In the genomic region with DNA sequence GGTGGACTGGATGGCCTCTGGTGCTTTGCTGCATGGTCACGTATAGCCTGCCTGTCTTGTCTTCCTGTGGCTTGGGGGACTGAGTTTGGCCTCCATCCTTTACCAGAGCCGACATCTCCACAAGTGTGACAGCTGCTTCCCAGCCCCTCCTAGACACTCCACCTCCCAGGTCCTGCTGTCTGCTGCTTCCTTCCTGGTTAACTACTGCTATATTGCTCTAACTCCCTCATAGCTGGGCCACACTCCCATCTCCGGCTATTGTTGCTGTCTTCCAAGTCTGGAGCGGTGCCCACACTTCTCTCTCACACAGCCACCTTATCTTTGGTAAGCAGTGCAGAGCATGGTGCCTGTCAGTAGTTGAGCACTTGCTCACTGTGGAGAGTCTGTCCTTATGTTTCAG, we compare ENCODE assay signal across 9 mouse cellular contexts. TPM values are rescaled to one million over a fixed set of nuclear protein-coding genes. Genes with fewer than 3 reads are reported as not detected.
DNase-seq lines count a peak whose midpoint lies in the region; ATAC-seq and TF ChIP-seq lines count a peak whose summit lies in the region.
"Had no signal": no experiment of that assay in that cellular context is flagged by ENCODE, and none has a peak within 500 bp of the region (broad histone marks: within the 10 kb centered on the region; RNA-seq: fewer than 3 reads in every experiment).

No protein-coding gene starts in this region.

- peaks cover 43% of the 10 kb centered on the region for H3K36me3 ChIP-seq in heart, embryonic 14.5 days (ENCODE audit: control insufficient read depth, insufficient read depth, low read length)
- H3K36me3 ChIP-seq in kidney, embryonic 16.5 days (ENCODE audit: insufficient read depth, low read length), result peaks cover 24% of the 10 kb centered on the region

- peaks cover 32 to 52% of the 10 kb centered on the region in 2 experiments for H3K4me1 ChIP-seq in heart, embryonic 14.5 days (ENCODE audit: control insufficient read depth in 2 of 2, insufficient read depth in 2 of 2, low read length in 2 of 2)
- peaks cover 34% of the 10 kb centered on the region for H3K4me1 ChIP-seq in kidney, embryonic 16.5 days (ENCODE audit: insufficient read depth, low read length)

- H3K27me3 ChIP-seq in heart, embryonic 14.5 days (ENCODE audit: control insufficient read depth, insufficient read depth, low read length), result no peaks in the 10 kb centered on the region
- no peaks in the 10 kb centered on the region for H3K27me3 ChIP-seq in kidney, embryonic 16.5 days (ENCODE audit: insufficient read depth, low read length)

- TF ChIP-seq CTCF in layer of hippocampus, adult 2 months (conservative IDR thresholded peaks at IDR 0.05), result no peak

- H3K4me3 ChIP-seq in layer of hippocampus, adult 2 months, result no peak overlapping the region; the same call in 1 of the 2 replicates
- H3K4me3 ChIP-seq in heart, embryonic 14.5 days (ENCODE audit: control insufficient read depth in 1 of 2, insufficient read depth in 1 of 2, low read depth in 1 of 2, low read length in 2 of 2), result peak overlapping the region in 1 of 2 experiments; percentile 8; a peak in 2 of 4 replicates
- H3K4me3 ChIP-seq in kidney, embryonic 16.5 days (ENCODE audit: low read length), result no peak overlapping the region

- peak overlapping the region; percentile 96 for H3K27ac ChIP-seq in layer of hippocampus, adult 2 months
- H3K27ac ChIP-seq in heart, embryonic 14.5 days (replicated peaks in 1 of 2; ENCODE audit: control insufficient read depth in 1 of 2, insufficient read depth in 1 of 2, low read depth in 2 of 2, low read length in 2 of 2), result peak overlapping the region; percentile 87 to 91
- peak overlapping the region; percentile 64 for H3K27ac ChIP-seq in kidney, embryonic 16.5 days (ENCODE audit: low read length)

- WGBS in heart, embryonic 14.5 days, result 19% methylated on average over 4 of the region's 4 CpGs
- 68% methylated on average over 4 of the region's 4 CpGs for WGBS in kidney, embryonic 16.5 days

- ATAC-seq in heart, embryonic 14.5 days (ENCODE audit: insufficient number of reproducible peaks, insufficient read depth, low FRiP score, low read depth), result peak; percentile 31
- ATAC-seq in kidney, embryonic 16.5 days (ENCODE audit: low FRiP score, low TSS enrichment), result no peak

- H3K9ac ChIP-seq in heart, embryonic 14.5 days (ENCODE audit: low read length), result peak overlapping the region; percentile 91
- peak overlapping the region; percentile 90; the same call in 1 of the 2 replicates for H3K9ac ChIP-seq in kidney, embryonic 16.5 days (replicated peaks; ENCODE audit: low read length)

- H3K9me3 ChIP-seq in heart, embryonic 14.5 days (ENCODE audit: control insufficient read depth, low read length), result no peaks in the 10 kb centered on the region
- H3K9me3 ChIP-seq in kidney, embryonic 16.5 days (ENCODE audit: low read length), result no peaks in the 10 kb centered on the region

- peak overlapping the region; percentile 90 for H3K4me2 ChIP-seq in heart, embryonic 14.5 days (ENCODE audit: low read length)
- peak overlapping the region; percentile 85; the same call in 1 of the 2 replicates for H3K4me2 ChIP-seq in kidney, embryonic 16.5 days (replicated peaks; ENCODE audit: low read depth, low read length)

- DNase-seq in layer of hippocampus, adult 2 months (ENCODE audit: low spot score in 2 of 2), result no peak
- no peak for DNase-seq in layer of hippocampus, adult 11-12 months (ENCODE audit: low spot score)
- peak; percentile 71 for DNase-seq in lung, postnatal 14 days
- DNase-seq in thymus, postnatal 14 days, result no peak
- DNase-seq in layer of hippocampus, adult 8-10 months (ENCODE audit: low spot score in 2 of 2), result no peak
- DNase-seq in left cerebral cortex, adult 11 months (ENCODE audit: low spot score), result no peak

RNA-seq across cellular contexts. Expression of a gene that starts 0.6 kb away (rescaled TPM):
- total RNA-seq in layer of hippocampus, adult 2 months (2021), result 10 to 100 TPM in 1 of 2 experiments, 1 to 10 TPM in 1; 8.7 to 10.9 TPM
- polyA plus RNA-seq in heart, embryonic 14.5 days (2014; fragmentation: Nextera tagmentation; extraction: Ambion mirVana), result 0.13 and 0.55 TPM in 2 replicates
- 0.45 TPM in 2 replicates for polyA plus RNA-seq in kidney, embryonic 16.5 days (2015; fragmentation: Nextera tagmentation; extraction: Ambion mirVana)
- 10 to 100 TPM in 2 of 4 experiments, 1 to 10 TPM in 2; 6.7 to 11.6 (median 9.9) TPM for total RNA-seq in layer of hippocampus, adult 8-10 months (2022)

RNA-seq across cellular contexts. Expression of a gene that starts 2.3 kb away (rescaled TPM):
- total RNA-seq in layer of hippocampus, adult 2 months (2021), result 10 to 100 TPM; 56.8 to 59.3 TPM
- 47.4 and 52.7 TPM in 2 replicates for polyA plus RNA-seq in heart, embryonic 14.5 days (2014; fragmentation: Nextera tagmentation; extraction: Ambion mirVana)
- 43.8 and 46.2 TPM in 2 replicates for polyA plus RNA-seq in kidney, embryonic 16.5 days (2015; fragmentation: Nextera tagmentation; extraction: Ambion mirVana)
- total RNA-seq in layer of hippocampus, adult 8-10 months (2022), result 10 to 100 TPM; 54.5 to 70.6 (median 60.3) TPM

RNA-seq across cellular contexts. Expression of a gene that starts 26.2 kb away (rescaled TPM):
- total RNA-seq in layer of hippocampus, adult 2 months (2021), result 10 to 100 TPM; 21.5 to 22.2 TPM
- polyA plus RNA-seq in heart, embryonic 14.5 days (2014; fragmentation: Nextera tagmentation; extraction: Ambion mirVana), result 10.8 TPM in 2 replicates
- polyA plus RNA-seq in kidney, embryonic 16.5 days (2015; fragmentation: Nextera tagmentation; extraction: Ambion mirVana), result 15.8 and 16.0 TPM in 2 replicates
- total RNA-seq in layer of hippocampus, adult 8-10 months (2022), result 10 to 100 TPM; 19.3 to 33.3 (median 24.4) TPM

RNA-seq across cellular contexts. Expression of a gene that starts 34.1 kb away (rescaled TPM):
- 10 to 100 TPM; 15.7 to 17.0 TPM for total RNA-seq in layer of hippocampus, adult 2 months (2021)
- polyA plus RNA-seq in heart, embryonic 14.5 days (2014; fragmentation: Nextera tagmentation; extraction: Ambion mirVana), result 22.0 and 26.0 TPM in 2 replicates
- polyA plus RNA-seq in kidney, embryonic 16.5 days (2015; fragmentation: Nextera tagmentation; extraction: Ambion mirVana), result 12.0 and 13.4 TPM in 2 replicates
- total RNA-seq in layer of hippocampus, adult 8-10 months (2022), result 10 to 100 TPM; 15.6 to 19.9 (median 16.9) TPM

RNA-seq across cellular contexts. Expression of a gene that starts 41.1 kb away (rescaled TPM):
- total RNA-seq in layer of hippocampus, adult 2 months (2021), result not detected
- polyA plus RNA-seq in heart, embryonic 14.5 days (2014; fragmentation: Nextera tagmentation; extraction: Ambion mirVana), result not detected in 2 replicates
- polyA plus RNA-seq in kidney, embryonic 16.5 days (2015; fragmentation: Nextera tagmentation; extraction: Ambion mirVana), result not detected in 2 replicates
- total RNA-seq in layer of hippocampus, adult 8-10 months (2022), result not detected
- total RNA-seq: hematopoietic stem cell, adult 5-6 weeks had no signal
